Mouse (Mus musculus) cerebellum, adult 2 months (tissue): ENCODE data around the gene Wnt1. TPM values are rescaled to one million over a fixed set of nuclear protein-coding genes. Genes with fewer than 3 reads are reported as not detected.
A peak's percentile ranks its signal among the peaks of the same experiment; 100 is the strongest.

ENCODE experiments used
- DNase-seq, 2 experiments: peaks; one replicate each; pipeline ENCODE4 v3.0.0; 2021
- H3K27ac ChIP-seq: fragments of 200-500 bp; 2 replicates; pipeline ENCODE4 v1.5.1; 2012; ENCODE audit warnings: low read length, control low read depth, inconsistent platforms; ENCODE audit not compliant: insufficient read depth
- H3K27me3 ChIP-seq: fragments of 200-500 bp; 2 replicates; pipeline ENCODE4 v1.6.1; 2012; ENCODE audit warnings: inconsistent platforms, mild to moderate bottlenecking, low read length, moderate library complexity; ENCODE audit not compliant: control insufficient read depth, insufficient read depth
- H3K4me1 ChIP-seq: fragments of 200-500 bp; 2 replicates; pipeline ENCODE4 v1.6.1; 2011; ENCODE audit warnings: low read length; ENCODE audit not compliant: control insufficient read depth, insufficient read depth
- H3K4me3 ChIP-seq: fragments of 200-500 bp; replicated peaks from 2 replicates; pipeline ENCODE3; 2011; ENCODE audit warnings: mild to moderate bottlenecking, low read depth, low read length, control low read depth; ENCODE audit not compliant: insufficient read depth
- CTCF ChIP-seq: fragments of 200-500 bp; IDR thresholded peaks from 2 replicates; pipeline ENCODE4 v1.5.1; 2011; ENCODE audit warnings: low read depth, mild to moderate bottlenecking, control low read depth, low read length, moderate library complexity, borderline replicate concordance; ENCODE audit not compliant: insufficient read depth
- POLR2A ChIP-seq: fragments of 200-500 bp; IDR thresholded peaks from 2 replicates; pipeline ENCODE4 v1.6.1; 2011; ENCODE audit warnings: low read length, control low read depth, borderline replicate concordance; ENCODE audit not compliant: insufficient read depth
- WGBS: fragments of 180-500 bp; shearing (Covaris S2); methylation state at CpG from one replicate; pipeline ENCODE4 v1.1.7; 2018; 5-methylcytosine and 5-hydroxymethylcytosine counted together
- polyA plus RNA-seq: library from polyadenylated mRNA; depleted of rRNA; stranded (reverse); fragments of >200 nt; gene quantifications from 2 replicates; pipeline ENCODE4 v1.2.3, GENCODE M21; 2012

The Wnt1 gene
- polyA plus RNA-seq, 1 experiment, result not detected

DNA sequence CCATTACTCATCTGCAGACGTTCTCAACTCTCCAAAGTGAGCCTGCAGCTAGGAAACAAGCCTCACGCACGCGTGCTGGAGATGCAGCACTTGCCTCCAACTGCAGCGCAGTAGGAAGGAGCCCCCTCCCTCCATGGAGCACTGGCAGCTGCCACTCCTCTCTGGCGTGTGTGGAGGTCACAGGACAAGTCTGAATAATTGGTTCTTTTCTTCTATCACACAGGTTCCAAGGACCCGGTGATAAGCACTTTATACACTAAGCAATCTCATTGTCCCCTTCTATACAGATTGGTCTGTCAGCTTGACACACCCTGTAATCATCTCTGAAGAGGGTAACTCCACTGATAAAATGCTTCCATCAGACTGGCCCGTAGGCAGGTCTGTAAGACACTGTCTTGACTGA, 36.6 kb upstream of the Wnt1 start:
- H3K27ac ChIP-seq, result no peak overlapping the region
- no peaks in the 10 kb centered on the region for H3K27me3 ChIP-seq
- no peak for TF ChIP-seq CTCF
- TF ChIP-seq POLR2A, result no peak
- no peak for DNase-seq
- WGBS, result 54% methylated on average over 8 of the region's 8 CpGs
- H3K4me3 ChIP-seq, result no peak overlapping the region
- H3K4me1 ChIP-seq, result peaks cover 5% of the 10 kb centered on the region; the same call in 1 of the 2 replicates

DNA sequence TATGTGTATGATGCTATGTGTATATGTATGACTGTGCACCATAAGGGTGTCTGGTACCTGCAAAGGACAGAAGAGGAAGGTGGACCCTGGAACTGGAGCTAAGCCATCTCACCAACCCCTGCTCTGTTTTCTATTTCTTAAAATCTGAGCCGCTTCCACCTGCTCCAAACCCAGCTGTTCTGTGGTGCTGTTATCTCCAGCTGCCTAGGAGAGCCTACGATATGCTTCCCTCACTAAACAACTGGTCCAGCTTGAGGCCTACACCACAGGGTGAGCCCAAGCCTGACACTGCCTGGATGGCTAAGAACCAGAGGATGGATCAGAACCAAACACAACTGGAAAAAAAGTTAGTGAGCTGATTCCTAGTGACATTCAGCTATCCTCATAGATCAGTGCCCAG, 35.5 kb upstream of the Wnt1 start:
- TF ChIP-seq POLR2A, result no peak
- TF ChIP-seq CTCF, result no peak
- 81% methylated on average over 2 of the region's 2 CpGs for WGBS
- no peak for DNase-seq
- H3K27ac ChIP-seq, result no peak overlapping the region
- H3K4me1 ChIP-seq, result peaks cover 5% of the 10 kb centered on the region; the same call in 1 of the 2 replicates
- H3K4me3 ChIP-seq, result no peak overlapping the region
- no peaks in the 10 kb centered on the region for H3K27me3 ChIP-seq

DNA sequence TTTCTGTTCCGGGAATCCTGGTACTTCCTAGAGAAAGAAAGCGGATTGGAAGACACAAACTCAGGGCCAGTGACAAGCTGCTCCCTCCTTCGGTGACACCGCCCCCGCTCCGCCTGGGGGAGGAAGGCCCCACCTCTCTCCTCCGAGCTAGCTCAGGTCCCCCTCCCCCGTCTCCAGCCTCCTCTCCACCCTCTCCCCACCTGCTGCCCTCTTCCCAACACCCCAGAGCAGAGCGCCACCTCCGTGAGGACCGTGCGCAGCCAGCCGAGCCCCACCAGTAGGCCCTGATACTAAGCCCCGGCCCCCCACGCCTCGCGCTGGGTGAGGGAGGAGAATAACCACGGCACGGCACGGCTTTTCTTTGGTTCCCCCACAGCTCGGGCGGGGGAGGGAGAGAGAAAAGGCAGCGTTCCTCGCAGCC, 27.4 kb upstream of the Wnt1 start:
- WGBS, result under 1% methylated on average over 24 of the region's 24 CpGs

DNA sequence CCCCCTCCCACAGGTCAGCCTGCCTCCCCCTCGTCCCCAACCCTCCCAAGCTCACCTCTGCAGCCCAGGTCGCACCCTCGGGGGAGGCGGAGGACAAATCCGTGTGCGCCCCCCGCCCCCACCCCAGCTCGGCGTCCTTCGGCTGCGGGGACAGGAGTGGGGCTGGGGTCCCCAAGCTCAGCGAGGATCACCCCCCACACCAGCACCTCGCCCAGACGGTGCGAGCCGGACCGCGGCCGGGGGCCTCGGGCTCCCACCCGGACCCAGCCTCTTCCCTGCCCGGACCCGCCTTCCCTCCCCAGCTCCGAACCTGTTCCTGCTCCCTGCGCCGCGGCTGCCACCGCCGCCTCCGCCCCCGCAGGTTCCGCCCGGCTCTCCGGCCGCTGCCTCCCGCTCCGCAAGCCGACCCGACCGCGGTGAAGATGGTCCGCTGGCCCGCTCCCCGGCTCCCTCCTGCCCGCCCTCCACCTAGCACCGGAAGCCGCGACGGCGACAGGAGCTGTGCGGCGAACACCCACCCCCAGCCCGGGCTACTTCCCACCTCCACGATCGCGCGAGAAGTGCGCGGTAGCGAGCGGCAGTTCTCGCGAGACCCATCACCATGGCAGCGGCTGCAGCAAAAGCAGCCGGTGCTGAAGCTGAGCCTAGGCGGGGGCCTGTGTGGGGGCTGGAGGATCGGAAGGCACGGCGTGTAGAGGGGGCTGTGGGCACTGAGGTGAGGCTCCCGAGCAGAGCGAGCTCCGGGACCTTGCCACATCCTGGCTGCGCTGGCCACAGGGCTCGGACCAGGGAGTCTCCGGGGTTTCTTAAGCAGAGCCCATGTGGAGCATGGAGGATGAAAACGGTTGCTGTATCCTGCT, 26.8 kb upstream of the Wnt1 start, which contains the start of gene Arf3:
Gene Arf3 (minus strand): TSS at position 545 of the 860 bp plus-strand sequence.
- Histone ChIP-seq H3K27me3 (no peaks in the 10 kb centered on the region), H3K4me3 (peak within 1 kb of the TSS; percentile 80), H3K27ac (peak within 1 kb of the TSS; percentile 64), H3K4me1 (no peaks in the 10 kb centered on the region)
- peak; percentile 86 for TF ChIP-seq POLR2A
- no peak for TF ChIP-seq CTCF
- peak; percentile 94 to 95 for DNase-seq
- under 1% methylated on average over 73 of the region's 76 CpGs for WGBS

More for the DNA sequence above, 27.4 kb upstream of the Wnt1 start:
- H3K27me3 ChIP-seq, result no peaks in the 10 kb centered on the region
- peak; percentile 74 to 81 for DNase-seq
- peak overlapping the region; percentile 80 for H3K4me3 ChIP-seq
- TF ChIP-seq CTCF (no peak), POLR2A (no peak)
- H3K4me1 ChIP-seq, result no peaks in the 10 kb centered on the region
- H3K27ac ChIP-seq, result peak overlapping the region; percentile 15; the same call in 1 of the 2 replicates

DNA sequence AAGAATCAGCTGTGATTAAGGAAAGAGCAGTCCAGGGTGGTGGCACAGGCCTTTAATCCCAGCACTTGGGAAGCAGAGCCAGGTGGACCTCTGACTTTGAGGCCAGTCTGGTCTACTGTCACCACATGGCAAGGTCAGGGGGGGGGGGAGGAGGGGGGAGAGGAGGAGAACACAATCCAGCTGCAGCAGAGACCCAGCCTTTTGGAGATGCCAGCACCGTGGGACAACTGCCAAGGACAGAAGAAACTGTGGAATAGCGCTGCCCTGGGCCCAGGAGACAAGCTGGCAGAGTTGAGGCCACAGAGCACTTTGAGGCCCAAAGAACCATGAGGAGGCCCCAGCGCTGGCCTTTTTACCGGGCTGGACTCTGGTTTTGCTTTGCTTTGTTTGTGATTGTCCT, 23.7 kb upstream of the Wnt1 start:
- Histone ChIP-seq H3K4me3 (no peak overlapping the region), H3K27ac (no peak overlapping the region), H3K4me1 (no peaks in the 10 kb centered on the region), H3K27me3 (no peaks in the 10 kb centered on the region)
- DNase-seq, result no peak
- 33% methylated on average over 4 of the region's 4 CpGs for WGBS
- TF ChIP-seq POLR2A (no peak), CTCF (no peak)

DNA sequence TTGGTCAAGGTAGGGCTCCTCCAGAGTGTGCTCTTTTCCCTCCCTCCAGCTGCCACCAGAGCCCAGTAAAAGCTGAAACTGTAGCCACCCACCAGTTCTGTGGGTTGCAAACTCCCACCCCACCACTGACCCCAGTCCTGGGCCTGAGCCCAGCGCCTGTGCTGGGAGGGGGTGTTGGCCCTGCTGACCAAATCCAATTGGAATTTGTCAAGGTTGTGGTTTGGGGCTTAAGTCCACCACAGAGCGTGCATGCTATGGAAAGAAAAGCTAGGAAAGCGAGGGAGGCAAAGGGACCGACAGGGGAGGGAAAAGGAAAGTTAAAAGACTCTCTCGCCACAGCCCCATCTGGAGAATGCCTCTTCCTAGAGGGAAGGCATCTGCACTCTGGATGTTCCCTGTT, 21.4 kb upstream of the Wnt1 start:
- H3K4me3 ChIP-seq, result no peak overlapping the region
- H3K27me3 ChIP-seq, result no peaks in the 10 kb centered on the region; the same call in 1 of the 2 replicates
- TF ChIP-seq POLR2A (no peak), CTCF (no peak)
- DNase-seq, result no peak
- H3K27ac ChIP-seq, result no peak overlapping the region
- H3K4me1 ChIP-seq, result no peaks in the 10 kb centered on the region
- WGBS, result 24% methylated on average over 5 of the region's 5 CpGs

DNA sequence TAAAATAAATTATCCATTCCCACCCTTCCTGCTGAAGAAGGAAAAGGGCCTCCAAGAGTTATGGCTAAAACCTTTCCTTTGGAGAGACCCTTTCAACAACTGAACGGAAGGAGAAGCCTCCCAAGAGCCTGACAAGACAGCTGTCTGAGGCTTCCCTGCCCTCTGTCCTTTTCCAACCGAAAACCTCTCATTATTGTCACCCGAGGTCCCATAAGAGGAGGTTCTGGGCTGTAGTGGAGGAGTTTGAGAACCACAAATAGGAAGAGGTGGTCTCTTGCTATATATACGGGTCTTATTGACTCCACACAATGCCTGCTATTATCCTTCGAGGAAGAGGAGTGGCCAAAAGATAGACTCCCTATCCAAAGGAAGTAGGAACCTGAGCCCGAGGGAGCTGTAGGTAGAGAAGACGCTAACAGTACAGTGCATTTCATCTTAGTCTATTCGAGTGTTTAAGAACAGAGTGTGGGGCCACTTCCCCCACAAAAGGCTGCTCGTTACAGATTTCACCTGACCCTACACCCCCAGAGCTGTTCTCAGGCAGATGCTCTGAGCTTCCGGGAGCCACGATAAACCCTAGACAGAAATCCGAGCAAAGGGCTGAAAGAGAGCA, 17.7 kb upstream of the Wnt1 start:
- Histone ChIP-seq H3K4me3 (no peak overlapping the region), H3K27ac (no peak overlapping the region), H3K27me3 (peaks cover 1% of the 10 kb centered on the region; the same call in 1 of the 2 replicates), H3K4me1 (no peaks in the 10 kb centered on the region)
- TF ChIP-seq CTCF (no peak), POLR2A (no peak)
- WGBS, result 21% methylated on average over 12 of the region's 12 CpGs
- no peak for DNase-seq
